Mouse (Mus musculus): Measurements from ENCODE around the gene Tpbpa. TPM values are rescaled to one million over a fixed set of nuclear protein-coding genes. Genes with fewer than 3 reads are reported as not detected.

Tpbpa gene
- polyA plus RNA-seq (2014; fragmentation: Illumina TruSeq; extraction: RNeasy Lipid Tissue Mini Kit (QIAGEN cat#74804); ENCODE audit: low read depth, low replicate concordance) = not detected

DNA sequence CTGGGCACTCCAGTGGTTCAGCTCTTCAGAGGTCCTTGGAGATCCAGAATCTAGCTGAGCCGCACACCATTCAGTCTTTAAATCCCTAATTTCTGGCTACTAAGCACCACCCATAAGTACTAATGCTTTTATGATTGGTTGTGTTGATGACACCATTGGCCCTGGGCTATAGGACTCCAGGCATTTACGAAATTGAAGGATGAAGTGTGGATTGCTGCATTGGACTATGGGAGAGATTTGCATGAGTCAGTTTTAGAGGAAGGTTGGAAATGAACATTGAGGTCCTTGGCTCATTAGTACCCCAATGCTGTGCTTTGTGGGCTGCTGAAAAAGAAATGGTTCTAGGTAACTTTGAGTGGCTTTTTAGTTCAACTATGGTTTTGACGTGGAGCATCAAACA, at the start of gene Tpbpa:
Gene Tpbpa, minus strand, starts transcription at position 101 of the 400 bp plus-strand sequence.

DNA sequence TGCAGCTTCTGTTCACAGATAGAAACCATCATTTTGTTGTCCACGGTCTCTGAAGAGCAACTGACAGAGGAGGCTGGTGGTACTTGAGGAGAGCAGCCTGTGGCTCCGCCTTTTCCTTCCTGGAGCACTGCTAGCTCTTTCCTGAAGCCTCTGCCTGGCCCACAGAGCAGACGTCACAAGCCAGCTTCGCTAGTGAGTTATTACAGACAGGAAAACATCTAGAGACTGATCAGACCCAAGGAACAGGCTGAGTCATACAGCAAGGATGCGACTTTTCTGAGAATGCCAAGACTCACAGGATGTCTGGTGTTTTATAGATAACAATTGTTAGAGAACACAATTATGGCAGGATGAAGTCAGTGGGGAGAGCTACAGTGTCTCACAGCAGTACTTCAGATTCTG, 5.3 kb downstream of the Tpbpa start, which contains the start of the genes Gm49391 and Ctla2a:
Gene Gm49391, minus strand, starts transcription at position 72 of the 402 bp plus-strand sequence.
Gene Ctla2a, minus strand, starts transcription at position 126 of the 402 bp plus-strand sequence.

DNA sequence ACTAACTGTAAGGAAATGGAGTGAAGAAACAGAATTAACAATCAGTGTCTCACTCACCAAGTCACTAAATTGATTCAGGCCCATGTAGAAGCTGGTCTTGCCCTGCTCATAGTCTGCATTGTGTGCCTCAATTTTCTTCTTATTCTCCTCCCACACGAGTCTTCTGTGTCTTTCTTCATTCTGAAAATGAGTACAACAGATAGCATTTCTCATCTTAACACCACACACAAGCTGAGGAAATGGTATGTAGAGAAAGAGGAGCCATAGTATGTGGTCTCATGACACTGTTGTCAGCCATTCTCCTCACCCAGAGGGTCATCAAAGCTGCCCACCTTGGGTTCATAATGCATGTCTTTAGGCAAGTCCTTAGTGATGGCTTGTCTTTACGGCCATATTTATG, 6.3 kb downstream of the Tpbpa start, which contains the start of gene Gm49393:
Gene Gm49393, minus strand, starts transcription at position 101 of the 400 bp plus-strand sequence.

DNA sequence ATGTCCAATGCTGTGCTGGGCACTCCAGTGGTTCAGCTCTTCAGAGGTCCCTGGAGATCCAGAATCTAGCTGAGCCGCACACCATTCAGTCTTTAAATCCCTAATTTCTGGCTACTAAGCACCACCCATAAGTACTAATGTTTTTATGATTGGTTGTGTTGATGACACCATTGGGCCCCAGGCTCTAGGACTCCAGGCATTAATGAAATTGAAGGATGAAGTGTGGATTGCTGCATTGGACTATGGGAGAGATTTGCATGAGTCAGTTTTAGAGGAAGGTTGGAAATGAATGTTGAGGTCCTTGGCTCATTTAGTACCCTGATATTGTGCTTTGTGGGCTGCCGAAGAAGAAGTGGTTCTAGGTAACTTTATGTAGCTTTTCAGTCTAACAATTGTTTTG, 37.0 kb downstream of the Tpbpa start, which contains the start of gene Tpbpb:
Gene Tpbpb, minus strand, starts transcription at position 101 of the 400 bp plus-strand sequence.

DNA sequence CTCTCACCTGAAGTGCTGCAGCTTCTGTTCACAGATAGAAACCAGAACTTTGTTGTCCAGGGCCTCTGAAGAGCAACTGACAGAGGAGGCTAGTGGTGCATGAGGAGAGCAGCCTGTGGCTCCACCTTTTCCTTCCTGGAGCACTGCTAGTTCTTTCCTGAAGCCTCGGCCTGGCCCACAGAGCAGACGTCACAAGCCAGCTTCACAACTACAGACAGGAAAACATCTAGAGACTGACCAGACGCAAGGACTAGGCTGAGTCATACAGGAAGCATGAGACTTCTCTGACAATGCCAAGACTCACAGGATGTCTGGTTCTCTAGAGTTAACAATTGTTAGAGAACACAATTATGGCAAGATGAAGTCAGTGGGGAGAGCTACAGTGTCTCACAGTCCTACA, 44.5 kb downstream of the Tpbpa start, which contains the start of gene Ctla2b:
Gene Ctla2b, minus strand, starts transcription at position 120 of the 400 bp plus-strand sequence.

DNA sequence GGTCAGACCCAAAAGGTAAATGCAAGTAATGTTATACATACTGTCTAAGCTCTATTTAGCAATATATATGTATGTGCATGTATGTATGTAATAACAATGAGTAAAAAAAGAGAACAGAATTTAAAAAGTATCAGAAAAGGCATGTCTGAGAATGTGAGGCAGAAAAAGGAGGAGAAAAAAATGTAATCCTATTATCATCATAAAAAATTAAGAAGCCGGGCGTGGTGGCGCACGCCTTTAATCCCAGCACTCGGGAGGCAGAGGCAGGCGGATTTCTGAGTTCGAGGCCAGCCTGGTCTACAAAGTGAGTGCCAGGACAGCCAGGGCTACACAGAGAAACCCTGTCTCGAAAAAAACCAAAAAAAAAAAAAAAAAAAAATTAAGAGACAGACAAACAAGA, 45.0 kb downstream of the Tpbpa start, which contains the start of gene Gm49392:
Gene Gm49392, minus strand, starts transcription at position 101 of the 400 bp plus-strand sequence.

Other genes starting within 250 kb of the Tpbpa start
- not detected for gene BC051665, start 155.6 kb downstream of the Tpbpa start, polyA plus RNA-seq (2014; fragmentation: Illumina TruSeq; extraction: RNeasy Lipid Tissue Mini Kit (QIAGEN cat#74804); ENCODE audit: low read depth, low replicate concordance)
- gene Ctsll3, start 139.1 kb downstream of the Tpbpa start, polyA plus RNA-seq (2014; fragmentation: Illumina TruSeq; extraction: RNeasy Lipid Tissue Mini Kit (QIAGEN cat#74804); ENCODE audit: low read depth, low replicate concordance) = not detected
- not detected for gene 4930486L24Rik, start 77.5 kb downstream of the Tpbpa start, polyA plus RNA-seq (2014; fragmentation: Illumina TruSeq; extraction: RNeasy Lipid Tissue Mini Kit (QIAGEN cat#74804); ENCODE audit: low read depth, low replicate concordance)
- 0.37 TPM for gene Gm49392, start 45.1 kb downstream of the Tpbpa start, polyA plus RNA-seq (2014; fragmentation: Illumina TruSeq; extraction: RNeasy Lipid Tissue Mini Kit (QIAGEN cat#74804); ENCODE audit: low read depth, low replicate concordance)
- 9.2 TPM for gene Ctla2b, start 44.5 kb downstream of the Tpbpa start, polyA plus RNA-seq (2014; fragmentation: Illumina TruSeq; extraction: RNeasy Lipid Tissue Mini Kit (QIAGEN cat#74804); ENCODE audit: low read depth, low replicate concordance)
- not detected for gene Tpbpb, start 37.1 kb downstream of the Tpbpa start, polyA plus RNA-seq (2014; fragmentation: Illumina TruSeq; extraction: RNeasy Lipid Tissue Mini Kit (QIAGEN cat#74804); ENCODE audit: low read depth, low replicate concordance)
- gene Gm49393, start 6.4 kb downstream of the Tpbpa start, polyA plus RNA-seq (2014; fragmentation: Illumina TruSeq; extraction: RNeasy Lipid Tissue Mini Kit (QIAGEN cat#74804); ENCODE audit: low read depth, low replicate concordance) = not detected
- 0.93 TPM for gene Gm49391, start 5.4 kb downstream of the Tpbpa start, polyA plus RNA-seq (2014; fragmentation: Illumina TruSeq; extraction: RNeasy Lipid Tissue Mini Kit (QIAGEN cat#74804); ENCODE audit: low read depth, low replicate concordance)
- 7.3 TPM for gene Ctla2a, start 5.4 kb downstream of the Tpbpa start, polyA plus RNA-seq (2014; fragmentation: Illumina TruSeq; extraction: RNeasy Lipid Tissue Mini Kit (QIAGEN cat#74804); ENCODE audit: low read depth, low replicate concordance)
- not detected for gene Ctsj, start 64.0 kb upstream of the Tpbpa start, polyA plus RNA-seq (2014; fragmentation: Illumina TruSeq; extraction: RNeasy Lipid Tissue Mini Kit (QIAGEN cat#74804); ENCODE audit: low read depth, low replicate concordance)
- not detected for gene Ctsq, start 98.6 kb upstream of the Tpbpa start, polyA plus RNA-seq (2014; fragmentation: Illumina TruSeq; extraction: RNeasy Lipid Tissue Mini Kit (QIAGEN cat#74804); ENCODE audit: low read depth, low replicate concordance)
- not detected for gene Ctsr, start 222.3 kb upstream of the Tpbpa start, polyA plus RNA-seq (2014; fragmentation: Illumina TruSeq; extraction: RNeasy Lipid Tissue Mini Kit (QIAGEN cat#74804); ENCODE audit: low read depth, low replicate concordance)

Data from liver, adult 10 weeks (tissue).